ENCODE assay signal across 12 mouse cellular contexts in genomic region chr4:139246130-139246877, GRCm38 (mm10). TPM values are rescaled to one million over a fixed set of nuclear protein-coding genes. Genes with fewer than 3 reads are reported as not detected.
DNase-seq lines count a peak whose midpoint lies in the region; ATAC-seq and TF ChIP-seq lines count a peak whose summit lies in the region.
"Had no signal": no experiment of that assay in that cellular context is flagged by ENCODE, and none has a peak within 500 bp of the region (broad histone marks: within the 10 kb centered on the region; RNA-seq: fewer than 3 reads in every experiment).

No protein-coding gene starts in this region.

- H3K9me3 ChIP-seq in intestine, embryonic 16.5 days (ENCODE audit: control insufficient read depth, low read length): no peaks in the 10 kb centered on the region
- no peaks in the 10 kb centered on the region for H3K9me3 ChIP-seq in intestine, postnatal 0 days (ENCODE audit: control insufficient read depth)
- no peaks in the 10 kb centered on the region for H3K9me3 ChIP-seq in embryonic facial prominence, embryonic 14.5 days (ENCODE audit: control insufficient read depth, low read length)
- no peaks in the 10 kb centered on the region for H3K9me3 ChIP-seq in hindbrain, embryonic 15.5 days
- no peaks in the 10 kb centered on the region for H3K9me3 ChIP-seq in neural tube, embryonic 13.5 days

- H3K4me2 ChIP-seq in intestine, embryonic 16.5 days (ENCODE audit: low read depth, low read length): no peak overlapping the region
- no peak overlapping the region for H3K4me2 ChIP-seq in intestine, postnatal 0 days (replicated peaks; ENCODE audit: low read depth)
- H3K4me2 ChIP-seq in embryonic facial prominence, embryonic 14.5 days (ENCODE audit: low read depth, low read length): no peak overlapping the region
- H3K4me2 ChIP-seq in hindbrain, embryonic 15.5 days: no peak overlapping the region
- H3K4me2 ChIP-seq in neural tube, embryonic 13.5 days: no peak overlapping the region
- H3K4me2 ChIP-seq: liver, embryonic 11.5 days had no signal

- peak; percentile 76 for DNase-seq in embryonic facial prominence, embryonic 14.5 days (ENCODE audit: low spot score)
- DNase-seq in layer of hippocampus, adult 18-20 months (ENCODE audit: low spot score in 2 of 2): no peak
- no peak for DNase-seq in spleen, adult 12 weeks (ENCODE audit: low spot score)
- DNase-seq: cerebellum, adult 8-10 months; gastrocnemius, postnatal 36 days; kidney, adult 9 months had no signal

- 0 out of 2 replicates have a peak overlapping the region, but pooled peaks have one; percentile 5 for H3K27ac ChIP-seq in intestine, embryonic 16.5 days (ENCODE audit: low read length)
- no peak overlapping the region for H3K27ac ChIP-seq in intestine, postnatal 0 days (ENCODE audit: low read depth, low read length)
- H3K27ac ChIP-seq in embryonic facial prominence, embryonic 14.5 days (replicated peaks; ENCODE audit: low read depth, low read length): peak overlapping the region; percentile 2; the same call in 1 of the 2 replicates
- peak overlapping the region; percentile 70 for H3K27ac ChIP-seq in hindbrain, embryonic 15.5 days (replicated peaks)
- peak overlapping the region; percentile 69 for H3K27ac ChIP-seq in neural tube, embryonic 13.5 days (replicated peaks)

- 65% methylated on average over 7 of the region's 7 CpGs for WGBS in intestine, embryonic 16.5 days
- WGBS in intestine, postnatal 0 days: 74% methylated on average over 7 of the region's 7 CpGs
- 20% methylated on average over 6 of the region's 7 CpGs for WGBS in embryonic facial prominence, embryonic 14.5 days
- 31% methylated on average over 7 of the region's 7 CpGs for WGBS in hindbrain, embryonic 15.5 days
- WGBS in neural tube, embryonic 13.5 days: 31% methylated on average over 7 of the region's 7 CpGs

- no peaks in the 10 kb centered on the region; the same call in none of the 2 replicates for H3K36me3 ChIP-seq in intestine, embryonic 16.5 days (ENCODE audit: control insufficient read depth, insufficient read depth, low read length)
- peaks cover 23% of the 10 kb centered on the region for H3K36me3 ChIP-seq in intestine, postnatal 0 days (ENCODE audit: control insufficient read depth, insufficient read depth)
- peaks cover 10% of the 10 kb centered on the region; the same call in 1 of the 2 replicates for H3K36me3 ChIP-seq in embryonic facial prominence, embryonic 14.5 days (ENCODE audit: control insufficient read depth, insufficient read depth, low read length)
- H3K36me3 ChIP-seq in hindbrain, embryonic 15.5 days: no peaks in the 10 kb centered on the region
- H3K36me3 ChIP-seq in neural tube, embryonic 13.5 days: peaks cover 11% of the 10 kb centered on the region

- ATAC-seq in intestine, embryonic 16.5 days: no peak
- ATAC-seq in intestine, postnatal 0 days: no peak
- peak; percentile 79 for ATAC-seq in embryonic facial prominence, embryonic 14.5 days (ENCODE audit: low read depth)
- ATAC-seq in hindbrain, embryonic 15.5 days (ENCODE audit: low FRiP score, low read depth): peak; percentile 83
- ATAC-seq in neural tube, embryonic 13.5 days (ENCODE audit: low read depth): peak; percentile 62
- ATAC-seq in megakaryocyte progenitor cell, adult 5-6 weeks (replicated peaks; ENCODE audit: poor library complexity): no peak

- TF ChIP-seq CTCF in intestine, postnatal 0 days (IDR thresholded peaks at IDR 0.05; ENCODE audit: low read depth): no peak

- H3K9ac ChIP-seq in intestine, embryonic 16.5 days (ENCODE audit: low read depth, low read length): no peak overlapping the region
- H3K9ac ChIP-seq in intestine, postnatal 0 days (ENCODE audit: low read depth, low read length): no peak overlapping the region
- H3K9ac ChIP-seq in embryonic facial prominence, embryonic 14.5 days (ENCODE audit: low read depth, low read length): no peak overlapping the region
- H3K9ac ChIP-seq in hindbrain, embryonic 15.5 days: no peak overlapping the region
- H3K9ac ChIP-seq in neural tube, embryonic 13.5 days: 0 out of 2 replicates have a peak overlapping the region, but pooled peaks have one; percentile 27

- H3K4me3 ChIP-seq in intestine, embryonic 16.5 days (ENCODE audit: low read length): no peak overlapping the region
- no peak overlapping the region for H3K4me3 ChIP-seq in intestine, postnatal 0 days (ENCODE audit: low read depth, low read length)
- H3K4me3 ChIP-seq in embryonic facial prominence, embryonic 14.5 days (ENCODE audit: low read depth, low read length): no peak overlapping the region
- H3K4me3 ChIP-seq in hindbrain, embryonic 15.5 days: no peak overlapping the region
- no peak overlapping the region for H3K4me3 ChIP-seq in neural tube, embryonic 13.5 days

- H3K4me1 ChIP-seq in intestine, embryonic 16.5 days (ENCODE audit: control insufficient read depth, insufficient read depth, low read length): peaks cover 77% of the 10 kb centered on the region
- peaks cover 27% of the 10 kb centered on the region for H3K4me1 ChIP-seq in intestine, postnatal 0 days (replicated peaks; ENCODE audit: control insufficient read depth, insufficient read depth, low read length)
- peaks cover 74% of the 10 kb centered on the region for H3K4me1 ChIP-seq in embryonic facial prominence, embryonic 14.5 days (ENCODE audit: control insufficient read depth, insufficient read depth, low read length)
- H3K4me1 ChIP-seq in hindbrain, embryonic 15.5 days (replicated peaks): peaks cover 59% of the 10 kb centered on the region
- peaks cover 69% of the 10 kb centered on the region for H3K4me1 ChIP-seq in neural tube, embryonic 13.5 days (replicated peaks)

- H3K27me3 ChIP-seq in intestine, embryonic 16.5 days (replicated peaks; ENCODE audit: control insufficient read depth, insufficient read depth, low read length): no peaks in the 10 kb centered on the region
- H3K27me3 ChIP-seq in intestine, postnatal 0 days (replicated peaks; ENCODE audit: control insufficient read depth, insufficient read depth, low read length): no peaks in the 10 kb centered on the region
- H3K27me3 ChIP-seq in embryonic facial prominence, embryonic 14.5 days (replicated peaks; ENCODE audit: control insufficient read depth, insufficient read depth, low read length): no peaks in the 10 kb centered on the region
- no peaks in the 10 kb centered on the region for H3K27me3 ChIP-seq in hindbrain, embryonic 15.5 days
- H3K27me3 ChIP-seq in neural tube, embryonic 13.5 days: no peaks in the 10 kb centered on the region

RNA-seq across cellular contexts. Expression of gene Capzb, which starts 53.6 kb away (rescaled TPM):
- polyA plus RNA-seq in intestine, embryonic 16.5 days (2015; fragmentation: Nextera tagmentation; extraction: Ambion mirVana): 440 and 454 TPM in 2 replicates
- polyA plus RNA-seq in intestine, postnatal 0 days (2015; fragmentation: Nextera tagmentation; extraction: Ambion mirVana): 299 and 306 TPM in 2 replicates
- polyA plus RNA-seq in embryonic facial prominence, embryonic 14.5 days (2014; fragmentation: Nextera tagmentation; extraction: Ambion mirVana): 293 and 299 TPM in 2 replicates
- 331 and 334 TPM in 2 replicates for polyA plus RNA-seq in hindbrain, embryonic 15.5 days (2015; fragmentation: Nextera tagmentation; extraction: Ambion mirVana)
- polyA plus RNA-seq in neural tube, embryonic 13.5 days (2015; fragmentation: Nextera tagmentation; extraction: Ambion mirVana): 364 and 370 TPM in 2 replicates
- total RNA-seq in layer of hippocampus, adult 18-20 months (2021): 100 to 1,000 TPM; 400 to 403 TPM
- total RNA-seq in megakaryocyte progenitor cell, adult 5-6 weeks (2015): 409 and 415 TPM in 2 replicates
- 139 and 157 TPM in 2 replicates for total RNA-seq in megakaryocyte progenitor cell, adult 5-6 weeks (2017)

Comparison
In these comparisons a context has a peak if more than half of its experiments do, and no peak if none do; other contexts are left out.
1. ATAC-seq: peak in embryonic facial prominence, embryonic 14.5 days (single experiment), hindbrain, embryonic 15.5 days (single experiment) and neural tube, embryonic 13.5 days (single experiment); none in intestine, embryonic 16.5 days (single experiment), intestine, postnatal 0 days (single experiment) and megakaryocyte progenitor cell, adult 5-6 weeks (single experiment).